Mouse (Mus musculus): ENCODE results near the gene Prox2. TPM values are rescaled to one million over a fixed set of nuclear protein-coding genes. Genes with fewer than 3 reads are reported as not detected.

Prox2 gene
- polyA plus RNA-seq, 1 experiment from 2014 or later: 2.2 TPM

DNA sequence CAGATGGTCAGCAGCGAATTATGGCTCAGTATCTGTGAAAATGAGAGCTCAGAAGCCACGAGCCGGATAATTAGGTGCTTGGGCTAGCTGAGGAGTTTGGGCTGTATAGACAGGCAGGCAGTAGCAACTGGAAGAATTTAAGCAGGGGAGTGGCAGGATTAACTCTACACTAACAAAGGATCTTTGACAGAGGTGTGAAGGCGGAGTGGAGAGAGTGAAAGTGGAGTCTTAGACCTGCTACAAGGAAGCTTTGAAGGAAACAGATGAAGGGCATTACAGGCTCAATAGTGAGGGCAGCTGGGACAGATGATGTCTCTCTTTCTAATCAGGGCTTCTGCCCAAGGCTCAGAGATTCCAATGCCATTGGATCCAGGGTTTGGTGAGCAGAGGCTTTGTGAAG, 1.1 kb downstream of the Prox2 start:
- Histone ChIP-seq H3K4me2 (ENCODE audit: low read length) (peak overlapping the region; percentile 80; the same call in 1 of the 2 replicates), H3K9me3 (ENCODE audit: control insufficient read depth, low read length) (no peaks in the 10 kb centered on the region), H3K4me3 (ENCODE audit: low read depth, low read length) (no peak overlapping the region), H3K27ac (ENCODE audit: low read depth) (no peak overlapping the region), H3K27me3 (replicated peaks; ENCODE audit: control insufficient read depth, insufficient read depth, low read length) (no peaks in the 10 kb centered on the region), H3K4me1 (replicated peaks; ENCODE audit: control insufficient read depth, insufficient read depth, low read length) (peaks cover 26% of the 10 kb centered on the region), H3K9ac (ENCODE audit: low read length) (no peak overlapping the region), H3K36me3 (ENCODE audit: control insufficient read depth, insufficient read depth, low read length) (0 out of 2 replicates have a peak, but pooled peaks cover 3% of the 10 kb centered on the region)
- DNase-seq (ENCODE audit: low spot score): no peak
- 49% methylated on average over 4 of the region's 4 CpGs for WGBS
- no peak for ATAC-seq (replicated peaks; ENCODE audit: low FRiP score, low TSS enrichment, low read depth)

DNA sequence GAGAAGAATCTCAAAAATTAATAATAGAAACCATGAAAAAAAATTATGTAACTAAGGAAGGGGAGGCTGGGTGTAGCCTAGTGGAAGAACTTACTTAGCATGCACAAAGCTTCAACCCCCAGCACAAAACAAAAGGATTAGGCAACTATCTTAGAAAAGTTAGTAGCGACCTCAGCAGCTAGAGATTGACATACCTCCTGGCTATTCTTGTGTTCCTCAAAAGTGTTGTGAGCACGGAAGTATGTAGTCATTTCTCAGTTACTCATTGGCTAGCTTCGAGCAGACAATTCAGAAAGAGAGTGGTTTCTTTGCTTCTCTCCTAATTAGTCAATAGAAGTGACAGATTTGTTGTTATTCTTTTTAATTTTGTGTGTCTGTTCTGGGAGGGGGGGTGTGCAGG, 1.9 kb downstream of the Prox2 start:
- H3K36me3 ChIP-seq (ENCODE audit: control insufficient read depth, insufficient read depth, low read length): no peaks in the 10 kb centered on the region
- H3K27me3 ChIP-seq (replicated peaks; ENCODE audit: control insufficient read depth, insufficient read depth, low read length): no peaks in the 10 kb centered on the region
- ATAC-seq (replicated peaks; ENCODE audit: low FRiP score, low TSS enrichment, low read depth) (no peak), DNase-seq (ENCODE audit: low spot score) (no peak)
- no peaks in the 10 kb centered on the region for H3K9me3 ChIP-seq (ENCODE audit: control insufficient read depth, low read length)
- H3K4me3 ChIP-seq (ENCODE audit: low read depth, low read length): no peak overlapping the region
- no peak overlapping the region for H3K4me2 ChIP-seq (ENCODE audit: low read length)
- 69% methylated on average over 3 of the region's 3 CpGs for WGBS
- H3K4me1 ChIP-seq (replicated peaks; ENCODE audit: control insufficient read depth, insufficient read depth, low read length): peaks cover 26% of the 10 kb centered on the region
- H3K9ac ChIP-seq (ENCODE audit: low read length): no peak overlapping the region
- no peak overlapping the region for H3K27ac ChIP-seq (ENCODE audit: low read depth)

DNA sequence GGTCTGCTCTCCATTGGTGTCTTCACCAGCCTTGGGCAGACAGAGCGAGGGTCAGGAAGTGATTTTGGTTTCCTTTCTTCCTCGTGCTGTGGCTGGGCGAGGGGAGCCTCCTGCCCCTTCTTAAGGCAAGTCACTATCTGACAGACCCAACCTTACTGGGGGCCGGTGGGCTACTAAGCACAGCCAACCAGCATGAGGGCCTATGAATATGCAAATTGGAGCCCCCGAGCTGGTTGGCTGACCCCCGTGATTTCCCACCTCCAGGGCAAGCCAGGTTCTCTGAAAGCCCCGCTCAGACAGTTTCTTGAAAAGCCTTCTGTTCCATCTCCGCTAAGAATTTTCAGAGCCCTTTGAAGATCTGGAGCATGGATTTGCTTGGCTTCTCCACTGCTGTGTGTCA, 4.3 kb downstream of the Prox2 start:
- H3K9me3 ChIP-seq (ENCODE audit: control insufficient read depth, low read length): no peaks in the 10 kb centered on the region
- WGBS: 6% methylated on average over 8 of the region's 8 CpGs
- no peak for ATAC-seq (replicated peaks; ENCODE audit: low FRiP score, low TSS enrichment, low read depth)
- DNase-seq (ENCODE audit: low spot score): no peak
- peaks cover 11% of the 10 kb centered on the region for H3K4me1 ChIP-seq (replicated peaks; ENCODE audit: control insufficient read depth, insufficient read depth, low read length)
- no peaks in the 10 kb centered on the region for H3K36me3 ChIP-seq (ENCODE audit: control insufficient read depth, insufficient read depth, low read length)
- no peaks in the 10 kb centered on the region for H3K27me3 ChIP-seq (replicated peaks; ENCODE audit: control insufficient read depth, insufficient read depth, low read length)
- H3K9ac ChIP-seq (ENCODE audit: low read length): peak overlapping the region; percentile 3; the same call in 1 of the 2 replicates
- peak overlapping the region; percentile 10; the same call in 1 of the 2 replicates for H3K4me3 ChIP-seq (ENCODE audit: low read depth, low read length)
- no peak overlapping the region for H3K27ac ChIP-seq (ENCODE audit: low read depth)
- peak overlapping the region; percentile 31 for H3K4me2 ChIP-seq (ENCODE audit: low read length)

DNA sequence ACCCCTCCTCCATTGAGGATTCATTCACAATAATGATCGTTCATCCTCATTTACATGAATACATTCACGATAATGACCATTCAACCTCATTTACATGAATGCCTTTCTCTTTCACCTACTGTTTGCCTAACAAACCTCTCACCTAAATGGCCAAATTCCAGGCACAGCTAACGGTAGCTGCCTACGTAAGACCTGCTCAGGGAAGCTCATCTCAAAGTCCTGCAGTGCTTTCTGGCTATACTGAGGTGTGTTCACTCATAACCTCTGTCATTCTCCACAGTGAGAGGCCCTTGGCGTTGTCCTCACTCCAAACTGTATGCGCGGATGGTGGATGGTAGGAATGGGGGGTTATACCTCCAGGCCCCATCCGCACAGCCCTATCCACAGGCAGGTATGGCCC, 5.8 kb downstream of the Prox2 start:
- H3K4me3 ChIP-seq (ENCODE audit: low read depth, low read length): no peak overlapping the region
- ATAC-seq (replicated peaks; ENCODE audit: low FRiP score, low TSS enrichment, low read depth) (no peak), DNase-seq (ENCODE audit: low spot score) (no peak)
- peaks cover 6% of the 10 kb centered on the region for H3K4me1 ChIP-seq (replicated peaks; ENCODE audit: control insufficient read depth, insufficient read depth, low read length)
- no peaks in the 10 kb centered on the region for H3K36me3 ChIP-seq (ENCODE audit: control insufficient read depth, insufficient read depth, low read length)
- no peak overlapping the region for H3K4me2 ChIP-seq (ENCODE audit: low read length)
- H3K27me3 ChIP-seq (replicated peaks; ENCODE audit: control insufficient read depth, insufficient read depth, low read length): no peaks in the 10 kb centered on the region
- H3K9me3 ChIP-seq (ENCODE audit: control insufficient read depth, low read length): no peaks in the 10 kb centered on the region
- no peak overlapping the region for H3K27ac ChIP-seq (ENCODE audit: low read depth)
- 86% methylated on average over 8 of the region's 8 CpGs for WGBS
- H3K9ac ChIP-seq (ENCODE audit: low read length): no peak overlapping the region

DNA sequence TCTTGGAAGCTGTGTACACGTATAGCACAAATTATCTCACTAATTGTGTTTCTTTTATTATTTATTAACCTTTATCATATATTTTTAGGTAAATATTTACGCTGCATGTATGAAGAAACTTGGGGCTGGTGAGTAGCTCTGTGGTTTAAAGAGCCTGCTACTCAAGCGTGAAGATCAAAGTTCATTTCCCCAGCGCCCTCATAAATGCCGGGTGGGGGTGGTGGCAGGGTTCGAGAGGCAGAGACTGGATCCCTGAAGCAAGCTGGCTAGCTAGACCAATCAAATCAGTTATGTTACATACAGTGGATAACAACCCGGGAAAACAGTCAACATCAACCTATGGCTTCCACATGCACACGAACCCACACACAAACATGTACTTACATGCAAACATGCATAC, 7.5 kb downstream of the Prox2 start:
- Histone ChIP-seq H3K36me3 (ENCODE audit: control insufficient read depth, insufficient read depth, low read length) (no peaks in the 10 kb centered on the region), H3K4me2 (ENCODE audit: low read length) (no peak overlapping the region), H3K9ac (ENCODE audit: low read length) (no peak overlapping the region), H3K9me3 (ENCODE audit: control insufficient read depth, low read length) (no peaks in the 10 kb centered on the region), H3K4me3 (ENCODE audit: low read depth, low read length) (no peak overlapping the region), H3K27ac (ENCODE audit: low read depth) (no peak overlapping the region), H3K27me3 (replicated peaks; ENCODE audit: control insufficient read depth, insufficient read depth, low read length) (no peaks in the 10 kb centered on the region), H3K4me1 (replicated peaks; ENCODE audit: control insufficient read depth, insufficient read depth, low read length) (0 out of 2 replicates have a peak, but pooled peaks cover 4% of the 10 kb centered on the region)
- 71% methylated on average over 8 of the region's 8 CpGs for WGBS
- DNase-seq (ENCODE audit: low spot score) (no peak), ATAC-seq (replicated peaks; ENCODE audit: low FRiP score, low TSS enrichment, low read depth) (no peak)

DNA sequence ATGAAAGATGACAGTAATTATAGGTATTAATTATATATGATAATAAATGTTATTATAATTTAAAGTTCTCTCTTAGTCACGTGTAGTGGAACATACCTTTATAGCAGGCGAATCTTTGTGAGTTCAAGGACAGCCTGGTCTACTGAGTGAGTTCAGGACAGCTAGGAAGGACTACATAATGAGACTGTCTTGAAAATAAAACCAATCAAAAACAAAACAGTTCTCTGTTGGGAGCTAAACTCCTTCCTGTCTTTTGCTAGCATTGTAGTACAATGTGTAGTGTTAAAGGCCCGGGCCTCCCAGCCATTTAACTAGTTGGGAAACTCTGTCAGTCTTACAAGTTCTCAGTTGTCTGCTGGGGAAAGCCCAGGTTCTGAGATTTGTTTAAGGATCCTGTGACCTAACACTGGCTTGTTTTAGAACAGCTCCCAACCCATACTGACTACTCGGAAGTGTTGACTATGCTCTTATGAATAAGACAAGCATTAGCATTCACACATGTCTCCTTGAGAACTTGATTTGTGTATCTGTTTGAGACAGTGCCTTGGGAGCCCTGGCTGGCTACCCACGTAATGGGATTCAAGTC, 8.9 kb downstream of the Prox2 start:
- no peaks in the 10 kb centered on the region for H3K27me3 ChIP-seq (replicated peaks; ENCODE audit: control insufficient read depth, insufficient read depth, low read length)
- ATAC-seq (replicated peaks; ENCODE audit: low FRiP score, low TSS enrichment, low read depth) (no peak), DNase-seq (ENCODE audit: low spot score) (no peak)
- no peaks in the 10 kb centered on the region for H3K36me3 ChIP-seq (ENCODE audit: control insufficient read depth, insufficient read depth, low read length)
- no peak overlapping the region for H3K9ac ChIP-seq (ENCODE audit: low read length)
- 80% methylated on average over 5 of the region's 5 CpGs for WGBS
- H3K4me1 ChIP-seq (replicated peaks; ENCODE audit: control insufficient read depth, insufficient read depth, low read length): 0 out of 2 replicates have a peak, but pooled peaks cover 2% of the 10 kb centered on the region
- H3K4me3 ChIP-seq (ENCODE audit: low read depth, low read length): no peak overlapping the region
- no peak overlapping the region for H3K4me2 ChIP-seq (ENCODE audit: low read length)
- no peak overlapping the region for H3K27ac ChIP-seq (ENCODE audit: low read depth)
- no peaks in the 10 kb centered on the region for H3K9me3 ChIP-seq (ENCODE audit: control insufficient read depth, low read length)

DNA sequence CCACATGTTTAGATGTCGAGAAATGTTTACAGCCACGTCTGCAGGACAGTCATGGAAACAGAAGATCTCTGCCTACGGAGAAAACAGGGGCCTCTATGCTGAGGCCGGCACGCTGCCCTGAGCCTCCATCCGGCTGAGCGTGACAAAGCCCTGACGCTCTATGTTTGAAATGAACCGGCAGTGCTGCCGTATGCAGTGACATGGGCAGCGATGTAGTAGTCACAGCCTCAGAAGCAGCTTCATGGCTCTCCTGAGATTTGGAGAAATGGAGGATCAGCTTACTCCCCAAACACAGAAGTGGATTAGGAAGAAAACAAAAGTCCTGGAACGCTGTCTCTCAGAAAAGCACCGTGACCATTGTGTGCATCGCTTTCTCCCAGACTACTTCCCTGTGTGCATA, 9.6 kb downstream of the Prox2 start:
- H3K4me1 ChIP-seq (replicated peaks; ENCODE audit: control insufficient read depth, insufficient read depth, low read length): no peaks in the 10 kb centered on the region
- DNase-seq (ENCODE audit: low spot score) (no peak), ATAC-seq (replicated peaks; ENCODE audit: low FRiP score, low TSS enrichment, low read depth) (no peak)
- no peak overlapping the region for H3K27ac ChIP-seq (ENCODE audit: low read depth)
- no peaks in the 10 kb centered on the region for H3K36me3 ChIP-seq (ENCODE audit: control insufficient read depth, insufficient read depth, low read length)
- WGBS: 57% methylated on average over 14 of the region's 14 CpGs
- H3K27me3 ChIP-seq (replicated peaks; ENCODE audit: control insufficient read depth, insufficient read depth, low read length): no peaks in the 10 kb centered on the region
- H3K9ac ChIP-seq (ENCODE audit: low read length): no peak overlapping the region
- no peak overlapping the region for H3K4me3 ChIP-seq (ENCODE audit: low read depth, low read length)
- no peak overlapping the region for H3K4me2 ChIP-seq (ENCODE audit: low read length)
- no peaks in the 10 kb centered on the region for H3K9me3 ChIP-seq (ENCODE audit: control insufficient read depth, low read length)

DNA sequence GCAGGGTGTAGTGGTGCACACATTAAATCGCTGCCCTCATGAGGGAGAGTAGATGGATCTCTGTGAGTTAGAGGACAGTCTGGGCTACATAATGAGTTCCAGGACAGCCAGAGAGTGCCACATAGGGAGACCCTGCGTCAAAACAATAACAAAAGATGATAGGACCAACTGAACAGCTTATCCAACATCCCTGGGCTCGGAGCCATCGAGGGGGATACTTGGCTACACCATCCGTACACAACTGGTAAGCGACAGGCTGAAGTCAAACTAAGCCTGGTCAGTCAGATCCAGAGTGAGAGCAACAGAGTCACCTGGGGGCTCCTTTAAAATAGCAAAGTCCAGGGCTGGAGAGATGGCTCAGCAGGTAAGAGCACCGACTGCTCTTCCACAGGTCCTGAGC, 14.7 kb downstream of the Prox2 start:
- ATAC-seq (replicated peaks; ENCODE audit: low FRiP score, low TSS enrichment, low read depth) (no peak), DNase-seq (ENCODE audit: low spot score) (no peak)
- WGBS: 87% methylated on average over 7 of the region's 7 CpGs
- H3K27me3 ChIP-seq (replicated peaks; ENCODE audit: control insufficient read depth, insufficient read depth, low read length): no peaks in the 10 kb centered on the region
- H3K9me3 ChIP-seq (ENCODE audit: control insufficient read depth, low read length): no peaks in the 10 kb centered on the region
- H3K9ac ChIP-seq (ENCODE audit: low read length): no peak overlapping the region
- no peak overlapping the region for H3K4me3 ChIP-seq (ENCODE audit: low read depth, low read length)
- H3K27ac ChIP-seq (ENCODE audit: low read depth): no peak overlapping the region
- H3K36me3 ChIP-seq (ENCODE audit: control insufficient read depth, insufficient read depth, low read length): no peaks in the 10 kb centered on the region
- no peak overlapping the region for H3K4me2 ChIP-seq (ENCODE audit: low read length)
- peaks cover 6% of the 10 kb centered on the region; the same call in 1 of the 2 replicates for H3K4me1 ChIP-seq (replicated peaks; ENCODE audit: control insufficient read depth, insufficient read depth, low read length)

DNA sequence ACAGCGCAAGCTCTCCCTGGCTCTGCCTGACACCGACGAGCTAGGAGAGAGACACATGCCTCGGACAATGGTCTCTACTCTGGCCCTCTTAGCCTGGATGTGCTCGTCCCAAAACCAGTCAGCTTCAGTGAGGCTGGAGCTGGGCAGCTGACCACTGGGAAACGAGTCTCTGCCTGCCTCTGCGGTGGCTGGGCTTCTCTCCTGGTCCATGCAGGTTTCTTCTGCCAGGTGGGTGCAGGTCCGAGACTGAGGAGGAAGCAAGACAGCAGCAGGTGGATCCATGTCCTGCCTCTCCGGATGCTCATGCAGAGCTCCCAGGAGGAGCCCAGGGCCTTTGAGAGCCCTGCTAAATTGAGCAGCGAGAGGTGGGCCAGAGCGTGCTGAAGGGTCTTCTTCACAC, 15.4 kb downstream of the Prox2 start:
- no peaks in the 10 kb centered on the region for H3K36me3 ChIP-seq (ENCODE audit: control insufficient read depth, insufficient read depth, low read length)
- H3K4me1 ChIP-seq (replicated peaks; ENCODE audit: control insufficient read depth, insufficient read depth, low read length): peaks cover 6% of the 10 kb centered on the region; the same call in 1 of the 2 replicates
- no peaks in the 10 kb centered on the region for H3K9me3 ChIP-seq (ENCODE audit: control insufficient read depth, low read length)
- no peak overlapping the region for H3K9ac ChIP-seq (ENCODE audit: low read length)
- no peak overlapping the region for H3K4me3 ChIP-seq (ENCODE audit: low read depth, low read length)
- no peak overlapping the region for H3K4me2 ChIP-seq (ENCODE audit: low read length)
- ATAC-seq (replicated peaks; ENCODE audit: low FRiP score, low TSS enrichment, low read depth): no peak
- no peak overlapping the region for H3K27ac ChIP-seq (ENCODE audit: low read depth)
- no peak for DNase-seq (ENCODE audit: low spot score)
- H3K27me3 ChIP-seq (replicated peaks; ENCODE audit: control insufficient read depth, insufficient read depth, low read length): no peaks in the 10 kb centered on the region
- 85% methylated on average over 11 of the region's 11 CpGs for WGBS
